Mouse (Mus musculus) erythroblast, embryonic 14.5 days (primary cell): ENCODE data around the gene Dst.

Experiments used
- GATA1 ChIP-seq: IDR thresholded peaks from 2 replicates; pipeline ENCODE4 v1.6.1; 2012; ENCODE audit warnings: low read length, inconsistent platforms, mixed read lengths
- TAL1 ChIP-seq: IDR thresholded peaks from 3 replicates; pipeline ENCODE4 v1.6.1; 2012; ENCODE audit warnings: low read length, inconsistent platforms, mixed read lengths

GRCm38 (mm10) chr1:33900175-33900574, 7.8 kb upstream of the Dst start:
- TF ChIP-seq GATA1 = no peak
- TF ChIP-seq TAL1 = no peak
